Mouse (Mus musculus): Measurements from ENCODE around the gene Sft2d1. TPM values are rescaled to one million over a fixed set of nuclear protein-coding genes. Genes with fewer than 3 reads are reported as not detected.

Gene Sft2d1
- total RNA-seq, 4 experiments from 2014 or later = 56.4 to 58.4 (median 57.0) TPM

DNA sequence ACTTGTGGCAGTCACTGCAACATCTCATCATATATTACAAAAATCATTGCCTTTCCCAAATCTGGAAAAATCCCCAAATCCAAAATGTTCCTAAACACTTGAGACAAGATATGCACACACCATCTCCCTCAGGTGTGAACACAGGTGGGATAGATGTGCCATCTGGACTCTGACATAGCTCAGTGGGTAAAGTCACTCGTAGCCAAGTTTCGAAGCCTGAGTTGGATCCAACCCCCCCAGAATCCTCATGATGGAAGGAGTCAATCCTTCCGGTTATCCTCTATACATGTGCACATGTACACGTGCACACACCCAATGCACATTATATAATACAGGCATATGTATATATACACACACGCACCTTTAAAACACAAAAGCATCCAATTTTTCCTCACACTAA, 50.0 kb downstream of the Sft2d1 start:
- no peak for DNase-seq (ENCODE audit: low spot score in 2 of 2)

DNA sequence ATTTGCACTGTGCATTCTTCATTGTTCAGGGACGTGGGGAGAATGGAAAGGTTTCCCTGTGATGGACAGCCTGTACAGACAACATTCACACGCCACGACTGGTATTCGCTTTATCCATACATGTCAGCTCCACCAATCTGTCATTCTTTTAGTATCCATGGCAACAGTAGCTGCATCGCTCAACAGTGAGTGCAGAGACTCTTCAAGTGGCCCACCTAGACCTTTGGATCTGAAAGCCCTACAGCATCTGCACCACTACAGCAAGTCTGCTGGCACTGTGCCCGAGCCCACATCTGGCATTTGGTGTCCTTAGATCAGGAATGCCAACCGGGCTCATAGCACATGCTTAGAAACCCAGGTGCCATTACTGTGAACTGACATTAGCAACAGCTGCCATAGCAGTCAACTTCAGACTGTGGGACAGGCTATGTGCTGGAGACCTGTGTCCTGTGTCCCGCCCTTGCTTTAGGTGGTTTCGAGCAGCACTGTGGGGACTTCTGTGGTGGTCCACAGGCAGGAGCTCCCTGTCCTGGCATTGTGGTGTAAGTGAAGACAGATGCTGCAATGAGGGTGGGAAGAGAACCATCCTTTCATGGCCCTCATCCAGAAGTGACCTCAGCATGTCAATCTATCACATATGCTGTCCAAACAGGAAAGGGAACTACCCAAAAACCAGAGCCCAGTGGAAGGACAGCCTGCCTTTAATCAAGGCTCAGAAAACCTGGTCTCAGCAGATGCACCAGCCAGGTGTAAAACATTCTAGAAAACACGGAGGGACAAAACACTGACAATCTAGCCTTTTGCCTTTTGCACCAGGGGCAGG, 50.6 kb downstream of the Sft2d1 start:
- DNase-seq (ENCODE audit: low spot score in 2 of 2) = no peak

DNA sequence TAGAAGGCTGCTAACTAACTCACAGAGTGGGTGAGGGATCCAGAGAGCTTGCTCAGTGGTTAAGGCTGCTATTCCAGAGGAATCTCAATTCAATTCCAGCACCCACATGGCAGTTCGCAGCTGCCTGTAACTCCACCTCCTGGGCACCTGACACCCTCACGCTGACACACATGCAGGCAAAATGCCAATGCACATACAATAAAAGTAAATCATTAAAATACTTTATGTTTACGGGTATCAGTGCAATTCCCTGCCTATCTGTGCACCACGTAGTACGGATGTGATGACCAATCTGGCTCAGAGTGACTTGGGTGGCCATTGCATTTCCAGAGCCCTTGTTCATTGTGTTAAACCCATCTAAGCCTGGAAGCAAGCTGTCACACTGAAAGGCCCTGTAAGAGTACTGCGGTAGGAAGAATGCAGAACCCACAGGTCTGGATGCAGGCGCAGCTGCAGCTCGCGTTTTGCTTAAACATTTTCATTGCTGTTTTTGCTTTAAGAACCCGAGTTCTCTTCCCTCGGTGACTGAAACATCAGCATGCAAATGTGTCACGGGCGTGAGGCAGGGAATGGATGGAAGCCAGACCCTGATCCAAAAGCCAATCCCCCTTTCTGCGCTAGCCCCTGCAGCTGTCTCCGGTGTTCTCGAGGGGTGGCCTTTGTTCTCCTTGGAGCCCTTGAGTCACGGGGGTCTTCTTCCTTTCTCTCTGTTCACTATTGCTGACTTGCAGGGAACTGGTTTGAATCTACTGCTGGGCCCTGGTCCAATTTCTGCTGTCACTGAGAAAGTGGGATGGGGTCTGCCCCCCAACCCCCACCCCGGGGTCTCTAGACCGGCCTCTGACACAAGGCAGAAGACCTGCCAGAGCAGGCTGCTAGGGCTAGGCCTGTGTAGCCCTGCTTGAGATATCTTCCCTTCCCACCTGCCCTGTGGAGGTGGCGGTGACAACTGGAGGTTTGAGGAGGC, 56.9 kb downstream of the Sft2d1 start:
- DNase-seq (ENCODE audit: low spot score in 2 of 2) = peak in 1 of 2 experiments; percentile 47

DNA sequence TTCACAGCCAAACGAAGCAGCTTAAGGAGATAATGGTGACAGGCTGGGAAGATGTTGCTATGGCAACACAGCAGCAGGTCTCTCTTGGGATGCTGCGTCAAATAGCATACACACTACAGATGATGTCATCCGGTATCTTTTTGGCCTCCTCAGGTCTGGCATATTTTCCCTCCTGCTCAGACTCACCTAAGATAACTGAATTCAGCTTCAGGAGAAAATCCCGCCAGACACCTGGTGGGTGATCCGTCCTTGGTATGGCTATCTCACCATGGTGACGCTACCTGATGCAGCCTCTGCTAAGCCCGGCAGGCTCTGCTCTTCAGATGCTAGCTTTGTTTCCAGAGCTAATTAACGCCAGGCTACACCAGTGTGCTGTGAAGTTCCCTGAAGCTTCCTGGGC, 57.7 kb downstream of the Sft2d1 start:
- peak; percentile 56 to 85 for DNase-seq (ENCODE audit: low spot score in 2 of 2)

DNA sequence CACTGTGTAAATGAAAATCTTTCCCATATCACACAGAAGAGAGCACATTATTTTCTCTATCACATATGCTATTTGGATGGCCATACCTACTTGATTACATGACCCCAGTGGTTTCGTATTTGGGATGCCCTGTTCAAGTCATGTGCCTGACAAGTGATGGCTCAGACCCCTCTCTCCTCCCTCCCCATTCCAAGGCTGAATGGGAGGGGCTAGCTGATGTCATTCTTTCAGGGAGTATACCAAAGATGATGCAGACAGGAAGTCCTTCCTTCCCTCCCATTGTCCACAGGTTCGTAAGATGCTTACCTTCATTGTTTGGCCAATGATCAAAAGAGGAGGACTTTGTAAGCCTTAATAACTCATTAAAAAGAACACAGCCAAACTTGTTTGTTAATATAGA, 58.3 kb downstream of the Sft2d1 start:
- no peak for DNase-seq (ENCODE audit: low spot score in 2 of 2)

DNA sequence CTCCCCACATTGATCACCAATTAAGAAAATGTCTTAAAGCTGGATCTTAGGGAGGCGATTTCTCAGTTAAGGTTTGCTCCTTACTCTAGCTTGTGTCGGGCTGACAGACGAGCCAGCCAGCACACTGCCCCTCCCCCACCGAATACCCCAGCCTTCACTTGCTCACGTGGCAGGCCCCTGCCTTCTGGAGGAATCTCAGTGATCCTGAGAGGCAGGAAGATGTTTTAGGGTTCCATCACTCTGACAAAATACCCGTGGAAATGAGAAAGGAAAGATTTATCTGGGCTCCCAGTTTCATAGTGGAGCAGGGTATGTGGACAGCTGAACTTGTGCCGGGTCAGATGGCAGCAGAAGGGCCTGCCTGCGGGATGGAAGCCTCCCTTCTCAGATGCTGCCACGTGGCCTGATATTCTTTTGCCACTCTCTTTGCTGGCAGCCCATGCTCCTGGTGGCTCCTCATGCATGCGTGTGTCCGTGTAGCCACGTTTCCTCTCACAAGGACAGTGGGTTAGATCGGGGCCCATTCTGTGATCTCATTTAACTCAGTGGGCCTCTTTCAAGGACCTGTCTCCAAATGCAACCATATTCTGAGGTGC, 59.8 kb downstream of the Sft2d1 start:
- no peak for DNase-seq (ENCODE audit: low spot score in 2 of 2)

DNA sequence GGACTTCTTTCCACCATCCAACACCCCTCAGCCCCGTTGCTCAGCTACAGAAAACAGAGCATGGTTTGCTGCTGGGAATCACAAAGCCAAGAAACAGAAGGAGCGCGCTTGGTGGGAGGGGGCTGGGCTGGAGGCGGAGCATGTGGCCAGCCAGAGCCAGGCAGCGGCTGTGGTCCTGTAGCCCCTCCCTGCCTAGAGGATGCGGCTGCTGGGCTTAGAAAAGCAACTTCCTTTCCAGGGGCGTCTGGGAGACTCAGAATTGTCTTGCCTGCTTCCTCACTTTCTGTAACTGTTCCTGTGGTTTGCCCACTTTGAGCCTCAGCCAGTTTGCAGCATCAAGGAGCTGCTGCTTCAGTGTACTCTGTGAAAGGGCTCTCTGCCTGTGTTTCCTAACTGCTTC, 60.9 kb downstream of the Sft2d1 start:
- peak; percentile 58 to 84 for DNase-seq (ENCODE audit: low spot score in 2 of 2)

DNA sequence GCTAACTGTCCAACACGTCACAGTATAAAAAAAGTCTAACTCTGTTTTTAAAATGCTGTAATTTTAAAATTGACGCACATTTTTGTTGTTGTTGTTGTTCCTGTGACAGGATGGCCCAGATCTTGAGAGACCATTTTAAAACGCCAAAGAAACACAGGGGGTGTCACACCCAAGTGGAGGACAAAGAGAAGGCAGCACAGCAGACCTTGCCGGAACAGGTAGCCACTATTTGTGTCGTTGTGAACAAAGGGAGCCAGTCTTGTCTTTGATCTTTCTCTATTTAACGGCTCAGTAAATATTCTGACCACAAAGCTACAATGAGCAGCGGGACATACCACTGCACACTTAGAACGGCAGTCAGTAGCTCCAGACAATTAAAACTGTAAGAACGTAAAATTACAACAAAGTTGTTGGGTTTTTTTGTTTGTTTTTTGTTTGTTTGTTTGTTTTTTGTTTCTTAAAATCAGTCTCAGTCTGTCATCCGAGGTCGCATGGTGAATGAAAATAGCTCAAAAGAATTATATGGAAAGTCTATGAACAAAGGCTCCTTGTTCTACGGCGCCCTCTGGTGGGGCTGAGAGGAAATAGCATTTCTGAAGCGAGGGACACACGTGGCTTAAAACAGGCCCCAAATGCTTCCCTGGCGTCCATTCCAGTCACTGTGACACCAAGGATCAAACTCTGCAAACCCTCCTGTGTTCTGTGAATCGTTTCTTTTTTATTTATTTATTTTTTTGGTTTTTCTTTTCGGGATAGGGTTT, 61.6 kb downstream of the Sft2d1 start:
- peak; percentile 61 to 65 for DNase-seq (ENCODE audit: low spot score in 2 of 2)

Other genes with a start within 250 kb of the Sft2d1 start
- gene Gm49673, start 163.3 kb upstream of the Sft2d1 start, total RNA-seq (2022) = 1 to 10 TPM in 1 of 4 experiments, under 1 TPM in 1, not detected in 2; 0.28 to 1.0 TPM
- 1 to 10 TPM; 4.0 to 9.4 (median 7.5) TPM for gene Rnaset2a, start 163.0 kb upstream of the Sft2d1 start, total RNA-seq (2022)
- gene Fgfr1op, start 145.6 kb upstream of the Sft2d1 start, total RNA-seq (2022) = 10 to 100 TPM; 15.9 to 21.0 (median 19.5) TPM
- under 1 TPM; 0.56 to 0.91 (median 0.76) TPM for gene Ccr6, start 75.1 kb upstream of the Sft2d1 start, total RNA-seq (2022)
- 100 to 1,000 TPM; 161 to 190 (median 175) TPM for gene Mpc1, start 28.2 kb upstream of the Sft2d1 start, total RNA-seq (2022)
- 10 to 100 TPM; 26.4 to 28.5 (median 27.1) TPM for gene Prr18, start 26.4 kb downstream of the Sft2d1 start, total RNA-seq (2022)
- gene T2, start 44.9 kb downstream of the Sft2d1 start, total RNA-seq (2022) = 1 to 10 TPM in 2 of 4 experiments, under 1 TPM in 2; 0.44 to 1.3 (median 0.87) TPM
- not detected for gene T, start 123.3 kb downstream of the Sft2d1 start, total RNA-seq (2022)
- 100 to 1,000 TPM; 174 to 238 (median 211) TPM for gene Pde10a, start 214.3 kb downstream of the Sft2d1 start, total RNA-seq (2022)